Comparison of ENCODE assay signal across 8 mouse cellular contexts in the genomic region with DNA sequence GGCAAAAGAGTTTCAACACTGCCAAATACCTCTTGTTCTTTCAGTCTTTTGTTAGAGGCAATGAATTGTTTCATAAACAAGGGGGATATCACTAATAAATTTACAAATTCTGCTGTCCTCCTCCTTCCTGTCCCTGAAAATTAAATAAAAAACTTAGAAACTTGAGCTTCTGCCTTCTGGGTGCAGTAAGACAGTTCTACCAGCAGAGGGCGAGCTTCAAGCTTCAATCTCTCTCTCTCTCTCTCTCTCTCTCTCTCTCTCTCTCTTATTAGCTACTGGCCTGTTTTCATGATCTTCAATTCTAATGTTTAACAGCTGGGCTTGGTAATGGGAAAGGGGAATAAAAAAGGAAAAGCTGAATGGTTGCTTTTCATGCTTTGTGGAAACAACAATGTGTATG.
DNase-seq lines count a peak whose midpoint lies in the region; ATAC-seq and TF ChIP-seq lines count a peak whose summit lies in the region.

No protein-coding gene starts in this region.

- peak overlapping the region; percentile 96; the same call in 1 of the 2 replicates for H3K27ac ChIP-seq in left cerebral cortex, adult 2 months
- H3K27ac ChIP-seq in embryonic facial prominence, embryonic 11.5 days (replicated peaks; ENCODE audit: low read depth, low read length), result no peak overlapping the region

- 0% methylated on average over 1 of the region's 1 CpGs for WGBS in embryonic facial prominence, embryonic 11.5 days

- no peak overlapping the region for H3K9ac ChIP-seq in embryonic facial prominence, embryonic 11.5 days (replicated peaks; ENCODE audit: low read length)

- H3K4me3 ChIP-seq in left cerebral cortex, adult 2 months, result peak overlapping the region; percentile 67
- H3K4me3 ChIP-seq in embryonic facial prominence, embryonic 11.5 days (ENCODE audit: low read depth, low read length), result no peak overlapping the region

- no peaks in the 10 kb centered on the region for H3K36me3 ChIP-seq in embryonic facial prominence, embryonic 11.5 days (replicated peaks; ENCODE audit: control insufficient read depth, insufficient read depth, low read depth, low read length)

- peak; percentile 49 for DNase-seq in adrenal gland, postnatal 10 days
- DNase-seq in adrenal gland, postnatal 4 days (ENCODE audit: low spot score in 2 of 2), result no peak
- peak; percentile 42 to 45 for DNase-seq in left cerebral cortex, adult 2 months (ENCODE audit: extremely low spot score in 1 of 2, low spot score in 2 of 2)
- DNase-seq in left cerebral cortex, adult 9 months (ENCODE audit: low spot score in 2 of 2), result no peak
- peak; percentile 3 for DNase-seq in WW6 (ENCODE audit: low read depth, low spot score)
- DNase-seq in embryonic facial prominence, embryonic 11.5 days (ENCODE audit: low spot score), result peak; percentile 71
- peak; percentile 23 for DNase-seq in retina, adult 2 months (ENCODE audit: low read depth, low spot score)
- DNase-seq in ovary, postnatal 36 days (ENCODE audit: low spot score), result no peak

- H3K9me3 ChIP-seq in embryonic facial prominence, embryonic 11.5 days (replicated peaks; ENCODE audit: control insufficient read depth, low read length), result no peaks in the 10 kb centered on the region

- peaks cover 5% of the 10 kb centered on the region; the same call in 1 of the 2 replicates for H3K27me3 ChIP-seq in embryonic facial prominence, embryonic 11.5 days (ENCODE audit: control insufficient read depth, insufficient read depth, low read length)

- H3K4me2 ChIP-seq in embryonic facial prominence, embryonic 11.5 days (ENCODE audit: low read depth, low read length), result no peak overlapping the region

- no peak for ATAC-seq in embryonic facial prominence, embryonic 11.5 days (replicated peaks; ENCODE audit: insufficient number of reproducible peaks, low FRiP score, low TSS enrichment, low read depth)

- intact Hi-C loops in left cerebral cortex, adult 2 months (cut with DNase I), result loop anchor here (5.0 to 10.0 kb wide), 4 partner anchors 166 to 529 kb away; no protein-coding TSS in a partner anchor

- TF ChIP-seq CTCF in left cerebral cortex, adult 2 months (IDR thresholded peaks at IDR 0.05), result peak; percentile 86

- no peaks in the 10 kb centered on the region for H3K4me1 ChIP-seq in embryonic facial prominence, embryonic 11.5 days (ENCODE audit: control insufficient read depth, insufficient read depth, low read length)

Comparison
In these comparisons a context has a peak if more than half of its experiments do, and no peak if none do; other contexts are left out.
1. DNase-seq: peak in adrenal gland, postnatal 10 days (single experiment), left cerebral cortex, adult 2 months (2 of 2), WW6 (single experiment), embryonic facial prominence, embryonic 11.5 days (single experiment) and retina, adult 2 months (single experiment); none in adrenal gland, postnatal 4 days (0 of 2), left cerebral cortex, adult 9 months (0 of 2) and ovary, postnatal 36 days (single experiment).